Mouse (Mus musculus) liver, postnatal 0 days (tissue): ENCODE results near the gene Tacc2. TPM values are rescaled to one million over a fixed set of nuclear protein-coding genes. Genes with fewer than 3 reads are reported as not detected.

Experiments
- ATAC-seq: fragments of 200-750 bp; cut with Nextera tagmentation; 2 replicates; pipeline ENCODE4 v1.8.0; 2017; ENCODE audit warnings: mild to moderate bottlenecking, moderate library complexity
- DNase-seq: peaks from one replicate; pipeline ENCODE4 v3.0.0-alpha.2; 2016
- H3K27ac ChIP-seq: fragments of 300-500 bp; sonication (generic); 2 replicates; pipeline ENCODE4 v1.5.1; 2014; ENCODE audit warnings: antibody characterized with exemption, moderate library complexity, mild to moderate bottlenecking, low read depth
- H3K27me3 ChIP-seq: fragments of 300-500 bp; sonication (generic); 2 replicates; pipeline ENCODE4 v1.6.1; 2014; ENCODE audit warnings: low read length, control low read depth, mixed read lengths; ENCODE audit not compliant: insufficient read depth
- H3K36me3 ChIP-seq: fragments of 300-500 bp; sonication (generic); replicated peaks from 2 replicates; pipeline ENCODE4 v1.6.1; 2014; ENCODE audit warnings: mild to moderate bottlenecking, control low read depth, low read length, moderate library complexity, mixed read lengths; ENCODE audit not compliant: insufficient read depth
- H3K4me1 ChIP-seq: fragments of 300-500 bp; sonication (generic); 2 replicates; pipeline ENCODE4 v1.6.1; 2014; ENCODE audit warnings: antibody characterized with exemption, mild to moderate bottlenecking, control low read depth; ENCODE audit not compliant: insufficient read depth
- H3K4me2 ChIP-seq: fragments of 300-500 bp; sonication (generic); 2 replicates; pipeline ENCODE4 v1.6.1; 2014; ENCODE audit warnings: low read depth, mild to moderate bottlenecking, low read length, moderate library complexity, mixed read lengths
- H3K4me3 ChIP-seq: fragments of 300-500 bp; sonication (generic); 2 replicates; pipeline ENCODE4 v1.5.1; 2014; ENCODE audit warnings: low read depth, low read length
- H3K9ac ChIP-seq: fragments of 300-500 bp; sonication (generic); replicated peaks from 2 replicates; pipeline ENCODE4 v1.6.1; 2014; ENCODE audit warnings: mild to moderate bottlenecking, moderate library complexity
- H3K9me3 ChIP-seq: fragments of 300-500 bp; sonication (generic); 2 replicates; pipeline ENCODE4 v1.6.1; 2016; ENCODE audit warnings: mild to moderate bottlenecking, control low read depth, low read length, mixed read lengths
- CTCF ChIP-seq: sonication (generic); IDR thresholded peaks from 2 replicates; pipeline ENCODE4 v1.5.1; 2016; ENCODE audit warnings: antibody characterized with exemption, low read depth
- EP300 ChIP-seq: IDR thresholded peaks from 2 replicates; pipeline ENCODE4 v1.6.1; 2016; ENCODE audit warnings: antibody characterized with exemption, low read depth, mild to moderate bottlenecking
- WGBS: fragments of 180-500 bp; shearing (Covaris S2); extraction: QIAGEN DNeasy Blood & Tissue Kit; methylation state at CpG from one replicate; pipeline ENCODE4 v1.1.7; 2014; ENCODE audit not compliant: insufficient replicate concordance; 5-methylcytosine and 5-hydroxymethylcytosine counted together
- polyA plus RNA-seq: library from polyadenylated mRNA; unstranded; fragments of >200 nt; fragmentation: Nextera tagmentation; extraction: Ambion mirVana; gene quantifications from 2 replicates; pipeline ENCODE4 v1.2.1, GENCODE M21; 2015

The Tacc2 gene
- polyA plus RNA-seq, 1 experiment from 2014 or later: 3.5 TPM

GRCm38 (mm10) chr7:130768151-130768550, 190.9 kb downstream of the Tacc2 start:
- H3K4me1 ChIP-seq: peaks cover 5% of the 10 kb centered on the region
- ATAC-seq: no peak

GRCm38 (mm10) chr7:130770707-130771106, 193.5 kb downstream of the Tacc2 start:
- DNase-seq (peak; percentile 85), ATAC-seq (peak; percentile 37; the same call in 1 of the 2 replicates)
- Histone ChIP-seq H3K4me2 (no peak overlapping the region), H3K4me1 (peaks cover 5% of the 10 kb centered on the region), H3K9me3 (no peaks in the 10 kb centered on the region), H3K9ac (no peak overlapping the region), H3K27me3 (no peaks in the 10 kb centered on the region), H3K27ac (no peak overlapping the region), H3K4me3 (no peak overlapping the region), H3K36me3 (no peaks in the 10 kb centered on the region)
- 22% methylated on average over 3 of the region's 3 CpGs for WGBS
- no peak for TF ChIP-seq EP300
- peak; percentile 87 for TF ChIP-seq CTCF

More at GRCm38 (mm10) chr7:130768151-130768550, 190.9 kb downstream of the Tacc2 start:
- H3K27me3 ChIP-seq: no peaks in the 10 kb centered on the region
- TF ChIP-seq EP300: no peak
- TF ChIP-seq CTCF: no peak
- H3K4me3 ChIP-seq: no peak overlapping the region
- H3K27ac ChIP-seq: no peak overlapping the region
- DNase-seq: no peak
- H3K36me3 ChIP-seq: peaks cover 3% of the 10 kb centered on the region; the same call in 1 of the 2 replicates
- H3K4me2 ChIP-seq: no peak overlapping the region
- no peaks in the 10 kb centered on the region for H3K9me3 ChIP-seq
- 73% methylated on average over 4 of the region's 4 CpGs for WGBS
- no peak overlapping the region for H3K9ac ChIP-seq

- Histone ChIP-seq H3K27ac (no peak overlapping the region), H3K4me2 (no peak overlapping the region), H3K36me3 (no peaks in the 10 kb centered on the region), H3K9ac (no peak overlapping the region), H3K27me3 (no peaks in the 10 kb centered on the region), H3K9me3 (no peaks in the 10 kb centered on the region), H3K4me1 (peaks cover 5% of the 10 kb centered on the region), H3K4me3 (no peak overlapping the region)
- ATAC-seq (peak; percentile 86), DNase-seq (peak; percentile 75)
- 66% methylated on average over 11 of the region's 11 CpGs for WGBS
- TF ChIP-seq CTCF (peak; percentile 78), EP300 (peak; percentile 16; the same call in 1 of the 2 replicates)
Measured at GRCm38 (mm10) chr7:130773171-130773830, 196.1 kb downstream of the Tacc2 start.

GRCm38 (mm10) chr7:130773914-130774630, 196.8 kb downstream of the Tacc2 start, which contains the start of gene Btbd16:
Gene Btbd16, plus strand, starts transcription at chr7:130774069.
- Histone ChIP-seq H3K27ac (no peak within 1 kb of the TSS), H3K27me3 (no peaks in the 10 kb centered on the region), H3K9ac (no peak within 1 kb of the TSS), H3K4me3 (no peak within 1 kb of the TSS), H3K9me3 (no peaks in the 10 kb centered on the region), H3K36me3 (no peaks in the 10 kb centered on the region), H3K4me2 (no peak within 1 kb of the TSS), H3K4me1 (peaks cover 5% of the 10 kb centered on the region)
- WGBS: 50% methylated on average over 9 of the region's 9 CpGs
- ATAC-seq (no peak), DNase-seq (no peak)
- TF ChIP-seq CTCF (no peak), EP300 (no peak)

GRCm38 (mm10) chr7:130780866-130781419, 203.7 kb downstream of the Tacc2 start:
- H3K27me3 ChIP-seq: no peaks in the 10 kb centered on the region
- H3K9me3 ChIP-seq: no peaks in the 10 kb centered on the region
- TF ChIP-seq CTCF (no peak), EP300 (no peak)
- DNase-seq (no peak), ATAC-seq (peak; percentile 48; the same call in 1 of the 2 replicates)
- H3K4me2 ChIP-seq: no peak overlapping the region
- no peak overlapping the region for H3K27ac ChIP-seq
- no peaks in the 10 kb centered on the region for H3K36me3 ChIP-seq
- no peak overlapping the region for H3K4me3 ChIP-seq
- H3K9ac ChIP-seq: no peak overlapping the region
- 46% methylated on average over 5 of the region's 5 CpGs for WGBS
- H3K4me1 ChIP-seq: peaks cover 1% of the 10 kb centered on the region; the same call in 1 of the 2 replicates

GRCm38 (mm10) chr7:130782501-130783050, 205.3 kb downstream of the Tacc2 start:
- H3K4me2 ChIP-seq: no peak overlapping the region
- no peak overlapping the region for H3K4me3 ChIP-seq
- ATAC-seq (no peak), DNase-seq (no peak)
- no peaks in the 10 kb centered on the region for H3K9me3 ChIP-seq
- peaks cover 10% of the 10 kb centered on the region for H3K4me1 ChIP-seq
- 64% methylated on average over 5 of the region's 5 CpGs for WGBS
- TF ChIP-seq CTCF: no peak
- TF ChIP-seq EP300: no peak
- H3K36me3 ChIP-seq: no peaks in the 10 kb centered on the region
- H3K27me3 ChIP-seq: no peaks in the 10 kb centered on the region
- H3K27ac ChIP-seq: no peak overlapping the region
- H3K9ac ChIP-seq: no peak overlapping the region
